ENCODE assay signal across 10 mouse cellular contexts in genomic region chr13:46798156-46798555, GRCm38 (mm10).
DNase-seq lines count a peak whose midpoint lies in the region; ATAC-seq and TF ChIP-seq lines count a peak whose summit lies in the region.
"Had no signal": no experiment of that assay in that cellular context is flagged by ENCODE, and none has a peak within 500 bp of the region (broad histone marks: within the 10 kb centered on the region; RNA-seq: fewer than 3 reads in every experiment).

No protein-coding gene starts in this region.

- in situ Hi-C loops in Patski (cut with MboI; ENCODE audit: low pct_unique_long_range_greater_than_20kb) = loop anchor here (5.0 to 10.0 kb wide), 3 partner anchors 81 to 486 kb away; no protein-coding TSS in a partner anchor

- CTCF ChIA-PET in Patski (lab: Charles Lee) = interaction anchor here (0.5 to 1.4 kb wide), 6 partner anchors 10 to 488 kb away, joined by 3 to 4 read pairs (median 3); no protein-coding TSS in a partner anchor

- intact Hi-C loops in heart, postnatal 25 days (cut with DNase I) = loop anchor here (5.0 kb wide), 2 partner anchors 71 to 486 kb away; partner anchors contain the start of gene Nup153

- POLR2A ChIA-PET in Patski (lab: Charles Lee) = no interaction called here

- peak; percentile 31 to 64 for DNase-seq in heart, adult 18-20 months
- no peak for DNase-seq in heart, postnatal 25 days (ENCODE audit: low spot score)
- DNase-seq in 416B (ENCODE audit: low read depth) (peak; percentile 75), Patski (ENCODE audit: low read depth, low spot score) (no peak)
- DNase-seq in cerebellum, postnatal 25 days = peak; percentile 46 to 69
- DNase-seq in kidney, adult 8-10 months = peak; percentile 28 to 48
- peak; percentile 63 for DNase-seq in lung, postnatal 36 days
- peak; percentile 57 for DNase-seq in testis, postnatal 10 days (ENCODE audit: low spot score)

- TF ChIP-seq CTCF in Patski (IDR thresholded peaks at IDR 0.05) = peak; percentile 82

- H3K27me3 ChIP-seq in Patski = no peaks in the 10 kb centered on the region
- H3K27me3 ChIP-seq: embryonic facial prominence, embryonic 13.5 days; limb, embryonic 13.5 days had no signal

- ATAC-seq in Patski = no peak

Comparison
In these comparisons a context has a peak if more than half of its experiments do, and no peak if none do; other contexts are left out.
1. DNase-seq: peak in heart, adult 18-20 months (2 of 2), 416B (single experiment), cerebellum, postnatal 25 days (2 of 2), kidney, adult 8-10 months (2 of 2), lung, postnatal 36 days (single experiment) and testis, postnatal 10 days (single experiment); none in heart, postnatal 25 days (single experiment) and Patski (single experiment).